Mouse (Mus musculus): Measurements from ENCODE around the gene Tab1.

- TF ChIP-seq CTCF (IDR thresholded peaks at IDR 0.05) (no peak), EP300 (IDR thresholded peaks at IDR 0.05; ENCODE audit: insufficient read depth, low read depth, low read length) (0 out of 2 replicates have a peak, but pooled peaks have one; percentile 9), POLR2A (IDR thresholded peaks at IDR 0.05; ENCODE audit: insufficient read depth, low read depth, low read length) (0 out of 2 replicates have a peak, but pooled peaks have one; percentile 44)
Measured at GRCm38 (mm10) chr15:80152663-80153062, 19.7 kb downstream of the Tab1 start.
